Mouse (Mus musculus): ENCODE data around the gene Fshr.
"Not testable (repeated sequence)": the region's sequence is repeated elsewhere in the genome, so short reads cannot be mapped to it uniquely, and the experiment has no call there.

The Fshr gene

DNA sequence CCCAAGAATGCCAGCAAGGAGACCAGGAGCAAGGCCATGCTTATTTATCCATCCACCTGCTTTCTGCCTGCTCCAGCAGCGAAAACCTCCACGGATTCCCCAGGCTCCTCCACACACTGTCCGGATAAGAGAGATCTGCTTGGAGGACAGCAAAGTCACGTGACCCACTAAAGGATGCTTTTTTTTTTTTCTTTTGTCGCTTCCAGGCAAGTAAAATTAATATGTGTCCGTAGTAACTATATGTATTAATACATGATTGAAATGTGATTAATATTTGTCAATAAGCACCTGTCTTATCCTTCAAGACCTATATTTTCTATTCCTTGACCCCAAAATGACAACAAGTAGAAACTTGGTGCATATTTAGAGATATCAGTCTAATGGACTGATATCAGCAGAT is at the start of gene Fshr:
Gene Fshr (minus strand): TSS at position 101 of the 400 bp plus-strand sequence.
- DNase-seq: no peak

DNA sequence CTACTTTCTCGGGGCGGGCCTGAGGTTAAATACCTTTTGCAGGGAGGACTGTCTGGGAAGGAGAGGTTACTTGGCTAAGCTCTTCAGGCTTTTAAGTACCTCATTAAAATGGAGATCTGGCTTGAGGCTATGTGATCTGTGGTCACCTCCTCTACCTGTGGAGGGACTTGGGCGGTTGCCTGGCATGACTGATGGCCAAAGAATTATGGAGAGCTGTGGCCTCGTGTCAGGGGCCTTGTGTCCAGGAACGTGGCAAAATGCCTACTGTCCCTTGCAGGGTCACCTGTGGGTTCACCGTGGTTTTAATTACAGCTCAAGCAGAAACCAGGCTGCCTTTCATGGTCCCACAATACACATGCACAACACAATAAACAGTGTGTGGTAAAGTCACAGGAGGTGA is 1.7 kb upstream of the Fshr start:
- DNase-seq: no peak

GRCm38 (mm10) chr17:89173545-89173944 is 26.9 kb downstream of the Fshr start:
- no peak for DNase-seq

- no peak for DNase-seq
Observed at GRCm38 (mm10) chr17:89164773-89165172, 35.7 kb downstream of the Fshr start.

DNA sequence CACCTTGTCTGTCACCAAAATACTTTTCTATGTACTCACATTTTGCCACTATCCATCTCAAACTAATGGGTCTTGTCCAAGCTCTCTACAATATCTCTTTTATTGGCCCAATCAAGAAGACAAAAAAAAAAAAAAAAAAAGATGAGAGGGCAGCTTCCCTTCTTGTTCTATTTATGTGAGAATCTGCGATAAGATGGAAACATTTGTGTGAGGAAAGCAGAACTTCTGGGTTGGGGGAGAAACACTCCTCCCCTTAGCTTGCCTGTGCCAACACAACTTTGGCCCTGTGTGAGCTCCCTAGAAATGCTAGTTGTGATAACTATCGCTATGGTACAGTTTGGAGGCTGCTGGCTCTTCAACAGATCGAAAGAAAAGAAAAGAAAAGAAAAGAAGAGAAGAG is 38.0 kb downstream of the Fshr start:
- DNase-seq: no peak

GRCm38 (mm10) chr17:89159343-89159742 is 41.1 kb downstream of the Fshr start:
- DNase-seq: not testable (repeated sequence)

- no peak for DNase-seq
Observed at GRCm38 (mm10) chr17:89144806-89145205, 55.7 kb downstream of the Fshr start.

GRCm38 (mm10) chr17:89120023-89120422 is 80.5 kb downstream of the Fshr start:
- DNase-seq: no peak

GRCm38 (mm10) chr17:89119250-89119649 is 81.2 kb downstream of the Fshr start:
- DNase-seq: no peak

DNA sequence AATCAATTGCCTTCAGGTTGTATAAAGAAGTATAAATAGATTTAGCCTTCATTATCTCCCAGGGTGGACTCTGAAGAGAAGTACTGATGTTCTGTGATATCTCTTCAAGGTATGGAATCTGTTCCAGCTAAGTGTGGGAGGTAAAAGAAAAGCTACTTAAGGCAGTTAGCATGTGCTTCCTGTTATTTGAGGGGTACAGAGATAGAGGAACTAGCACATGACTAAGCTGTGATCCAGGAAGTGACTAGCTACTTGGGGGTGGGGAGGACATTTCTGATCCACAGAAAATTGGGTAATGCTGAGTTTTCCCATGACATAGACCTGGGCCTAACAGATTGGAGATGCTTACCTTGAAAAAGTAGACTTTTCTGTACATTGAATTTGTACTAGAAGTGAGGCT is 86.5 kb downstream of the Fshr start:
- no peak for DNase-seq

- DNase-seq: no peak
Observed at GRCm38 (mm10) chr17:89100719-89101350, 99.6 kb downstream of the Fshr start.

- DNase-seq: not testable (repeated sequence)
Observed at GRCm38 (mm10) chr17:89099733-89100132, 100.7 kb downstream of the Fshr start.

DNA sequence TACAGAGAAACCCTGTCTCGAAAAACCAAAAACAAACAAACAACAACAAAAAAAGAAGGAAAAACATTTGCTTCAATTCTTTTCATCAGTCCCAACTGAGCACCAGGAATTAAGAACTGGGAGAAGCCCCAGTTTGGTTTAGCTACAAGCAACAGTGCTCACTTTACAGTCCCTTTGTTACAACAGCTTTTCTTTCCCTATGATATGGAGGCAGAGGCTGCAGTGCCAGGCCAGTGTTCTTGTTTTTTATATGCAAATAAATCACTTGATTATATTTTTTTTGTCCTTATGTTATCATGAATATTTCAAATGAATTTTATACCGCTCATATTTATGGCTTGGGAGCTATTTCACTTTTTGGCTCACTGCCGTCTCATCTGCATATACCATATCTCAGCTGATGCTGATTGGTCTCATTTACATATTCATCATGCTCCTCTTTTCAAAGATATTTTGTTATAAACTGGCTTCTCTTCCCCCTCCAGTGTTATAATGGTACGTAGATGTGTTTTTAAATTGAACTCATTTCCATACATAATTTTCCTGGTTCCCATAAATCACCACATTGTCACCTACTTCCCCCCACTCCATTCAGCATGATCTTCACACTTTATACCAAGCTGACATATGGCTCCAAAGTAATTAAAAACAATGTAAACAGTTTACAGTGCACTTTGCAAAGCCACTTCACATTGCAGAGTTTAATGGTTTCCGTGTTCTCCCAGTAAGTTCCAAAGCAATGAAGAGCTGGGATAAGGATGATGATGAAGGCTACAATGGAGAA is 110.6 kb downstream of the Fshr start:
- no peak for DNase-seq

DNA sequence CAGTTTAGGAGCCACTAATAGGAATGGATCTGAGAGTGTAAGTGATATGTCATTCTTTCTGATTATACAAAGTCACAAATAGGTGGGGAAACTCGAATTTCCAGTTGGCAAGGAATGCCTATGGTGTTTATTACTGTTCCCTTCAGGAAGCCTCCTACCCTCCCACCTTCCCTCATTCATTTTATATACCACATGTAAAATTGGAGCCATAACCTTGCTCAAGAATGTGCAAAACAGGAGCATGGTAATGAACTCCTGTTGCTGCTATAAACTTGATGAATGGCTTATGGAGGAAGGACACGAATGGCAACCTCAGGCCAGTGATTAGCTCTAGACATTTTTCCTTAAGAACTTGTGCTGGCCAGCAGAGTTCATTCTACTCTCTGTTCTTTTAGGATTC is 117.6 kb downstream of the Fshr start:
- DNase-seq: no peak

DNA sequence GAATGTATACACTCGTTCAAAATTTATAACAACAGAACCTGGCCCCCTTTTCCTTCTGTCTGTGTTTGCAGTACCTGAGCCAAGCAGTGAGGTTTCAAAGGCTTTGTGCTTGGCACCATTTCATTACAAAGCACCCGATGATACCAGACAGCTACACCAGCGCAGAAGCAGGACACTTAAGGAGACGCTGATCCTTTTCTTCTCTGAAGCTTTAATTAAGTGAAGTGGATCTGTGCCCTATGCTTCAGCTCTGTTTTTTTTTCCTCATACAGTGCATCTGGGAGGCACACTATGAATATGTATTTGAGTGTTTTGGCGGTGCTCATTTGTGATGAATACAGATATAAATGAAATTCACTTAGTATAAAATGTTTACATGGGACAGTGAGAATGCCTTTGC is 120.8 kb downstream of the Fshr start:
- no peak for DNase-seq

- DNase-seq: no peak
Observed at GRCm38 (mm10) chr17:89064327-89065095, 136.0 kb downstream of the Fshr start.

GRCm38 (mm10) chr17:89062348-89062949 is 138.0 kb downstream of the Fshr start:
- DNase-seq: no peak

DNA sequence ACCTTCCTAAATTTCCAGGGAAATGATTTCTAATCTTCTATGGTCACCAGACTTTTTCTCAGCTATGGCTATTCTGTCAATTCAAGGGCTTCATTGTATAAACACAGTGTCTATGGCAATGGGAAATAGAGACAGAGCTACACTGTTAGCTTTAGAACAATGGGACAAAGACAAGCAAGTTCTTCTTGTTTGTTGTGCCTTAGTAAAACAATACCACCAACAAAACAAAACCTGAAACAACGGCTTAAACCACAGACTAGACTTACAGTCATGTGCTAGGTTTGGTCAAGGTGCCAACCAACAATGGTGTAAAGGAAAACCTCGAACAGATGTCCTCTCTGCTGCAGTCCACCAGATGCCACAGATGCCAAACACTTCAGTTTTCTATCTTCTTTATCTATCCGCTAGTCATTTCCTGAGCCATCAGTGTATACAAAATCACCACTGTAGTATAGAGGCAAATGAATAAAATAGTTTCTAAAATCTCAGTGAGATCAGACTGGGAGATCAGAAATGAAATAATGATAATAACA is 149.4 kb downstream of the Fshr start:
- DNase-seq: no peak

- no peak for DNase-seq
Observed at GRCm38 (mm10) chr17:89049071-89049470, 151.4 kb downstream of the Fshr start.

- DNase-seq: no peak
Observed at GRCm38 (mm10) chr17:89046016-89046415, 154.5 kb downstream of the Fshr start.

DNA sequence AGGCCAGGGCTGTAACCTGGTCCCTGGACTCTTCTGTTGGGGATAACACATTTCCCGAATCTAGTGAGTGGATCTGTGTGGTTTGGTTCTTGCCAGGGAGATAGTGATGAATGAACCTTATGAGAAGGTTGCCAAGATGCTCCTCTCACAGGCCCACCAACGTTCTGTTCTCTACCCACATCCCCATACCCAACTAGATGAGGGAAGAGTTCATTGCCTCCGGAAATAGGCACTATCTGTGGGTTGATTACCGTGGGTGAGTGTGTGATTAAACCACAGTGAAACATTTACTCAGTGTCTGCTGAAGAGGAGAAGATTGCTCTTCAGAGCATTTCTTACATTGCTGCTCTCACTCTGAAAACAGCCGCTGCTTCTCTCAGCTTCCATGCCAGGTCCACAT is 163.8 kb downstream of the Fshr start:
- DNase-seq: no peak

- no peak for DNase-seq
Observed at GRCm38 (mm10) chr17:89036049-89036448, 164.4 kb downstream of the Fshr start.

GRCm38 (mm10) chr17:89034627-89035026 is 165.8 kb downstream of the Fshr start:
- no peak for DNase-seq
